Mouse (Mus musculus): ENCODE results near the gene Vmn1r80. TPM values are rescaled to one million over a fixed set of nuclear protein-coding genes. Genes with fewer than 3 reads are reported as not detected.

Vmn1r80 gene
- not detected for polyA plus RNA-seq (2014; fragmentation: Illumina TruSeq; extraction: RNeasy Lipid Tissue Mini Kit (QIAGEN cat#74804); ENCODE audit: low read depth, low replicate concordance)

DNA sequence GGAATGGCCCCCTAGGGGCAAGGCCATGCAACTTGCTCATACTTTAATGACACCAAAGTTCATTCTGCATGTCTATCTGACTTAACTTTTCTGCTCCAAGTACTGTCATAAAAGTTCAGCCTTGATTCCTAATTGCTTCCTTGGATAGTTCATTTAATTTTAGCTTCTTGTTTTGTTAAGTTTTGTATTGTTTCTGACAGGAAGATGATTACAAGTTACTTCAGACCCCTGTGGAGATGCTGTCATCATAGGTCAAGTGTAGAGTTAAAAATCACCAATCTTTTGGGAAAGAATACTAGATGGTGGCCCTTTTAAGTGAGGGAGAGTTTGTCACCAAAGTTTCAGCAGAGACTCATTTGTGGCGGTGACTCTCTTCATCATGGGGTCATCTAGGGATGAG is at the start of gene Vmn1r80:
Gene Vmn1r80, plus strand, starts transcription at position 301 of the 400 bp plus-strand sequence.

DNA sequence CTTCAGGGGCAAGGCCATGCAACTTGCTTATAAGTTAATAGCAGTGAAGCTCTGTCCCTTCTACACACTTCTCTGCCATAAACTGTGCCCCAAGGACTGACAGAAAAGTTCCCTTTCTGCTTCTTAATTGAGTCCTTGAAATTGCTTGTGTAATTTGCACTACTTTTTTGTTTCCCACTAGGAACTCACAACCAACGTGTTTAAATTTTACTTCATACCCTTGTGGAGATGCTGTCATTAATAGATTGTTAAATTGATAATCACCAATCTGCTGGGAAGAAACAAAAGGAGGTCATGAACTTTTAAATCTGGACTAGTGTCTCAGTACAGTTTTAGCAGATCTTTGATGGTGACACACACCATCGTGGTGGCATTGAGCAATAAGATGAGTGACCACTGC is 39.1 kb upstream of the Vmn1r80 start, which contains the start of gene Vmn1r78:
Gene Vmn1r78, plus strand, starts transcription at position 301 of the 400 bp plus-strand sequence.

DNA sequence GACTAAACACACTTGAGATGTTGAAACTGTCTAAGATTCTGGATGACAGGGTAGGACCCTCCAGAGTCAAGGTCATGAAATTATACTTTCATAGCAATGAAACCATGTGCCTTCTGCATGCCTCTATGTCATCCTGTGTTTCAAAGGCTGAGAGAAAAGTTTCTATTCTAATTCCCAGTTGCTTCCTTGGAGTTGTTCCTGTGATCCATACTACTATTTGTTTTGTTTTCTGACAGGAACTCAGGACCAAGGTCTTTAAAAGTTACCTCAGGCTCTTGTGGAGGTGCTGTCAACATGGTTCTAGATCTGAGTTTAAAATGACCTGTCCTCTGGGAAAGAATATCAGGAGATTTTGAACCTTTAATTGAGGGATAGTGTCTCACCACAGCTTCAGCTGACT is 18.1 kb upstream of the Vmn1r80 start, which contains the start of gene Vmn1r79:
Gene Vmn1r79, plus strand, starts transcription at position 301 of the 400 bp plus-strand sequence.

Other genes with a start within 250 kb of the Vmn1r80 start
- gene Vmn1r77, start 152.5 kb upstream of the Vmn1r80 start, polyA plus RNA-seq (2014; fragmentation: Illumina TruSeq; extraction: RNeasy Lipid Tissue Mini Kit (QIAGEN cat#74804); ENCODE audit: low read depth, low replicate concordance), result not detected
- gene Vmn1r78, start 39.0 kb upstream of the Vmn1r80 start, polyA plus RNA-seq (2014; fragmentation: Illumina TruSeq; extraction: RNeasy Lipid Tissue Mini Kit (QIAGEN cat#74804); ENCODE audit: low read depth, low replicate concordance), result not detected
- not detected for gene Vmn1r79, start 18.0 kb upstream of the Vmn1r80 start, polyA plus RNA-seq (2014; fragmentation: Illumina TruSeq; extraction: RNeasy Lipid Tissue Mini Kit (QIAGEN cat#74804); ENCODE audit: low read depth, low replicate concordance)
- not detected for gene Vmn1r81, start 79.0 kb downstream of the Vmn1r80 start, polyA plus RNA-seq (2014; fragmentation: Illumina TruSeq; extraction: RNeasy Lipid Tissue Mini Kit (QIAGEN cat#74804); ENCODE audit: low read depth, low replicate concordance)
- gene Vmn1r82, start 111.1 kb downstream of the Vmn1r80 start, polyA plus RNA-seq (2014; fragmentation: Illumina TruSeq; extraction: RNeasy Lipid Tissue Mini Kit (QIAGEN cat#74804); ENCODE audit: low read depth, low replicate concordance), result not detected
- gene Vmn1r83, start 140.2 kb downstream of the Vmn1r80 start, polyA plus RNA-seq (2014; fragmentation: Illumina TruSeq; extraction: RNeasy Lipid Tissue Mini Kit (QIAGEN cat#74804); ENCODE audit: low read depth, low replicate concordance), result not detected
- gene Vmn1r84, start 180.0 kb downstream of the Vmn1r80 start, polyA plus RNA-seq (2014; fragmentation: Illumina TruSeq; extraction: RNeasy Lipid Tissue Mini Kit (QIAGEN cat#74804); ENCODE audit: low read depth, low replicate concordance), result not detected
- 0.85 TPM for gene Zfp551, start 233.5 kb downstream of the Vmn1r80 start, polyA plus RNA-seq (2014; fragmentation: Illumina TruSeq; extraction: RNeasy Lipid Tissue Mini Kit (QIAGEN cat#74804); ENCODE audit: low read depth, low replicate concordance)

All from testis, adult 10 weeks (tissue).